Mouse (Mus musculus) cerebellum, adult 9-10 months (tissue): ENCODE measurements around the gene Npy5r.

Experiments used
- DNase-seq: peaks from one replicate; pipeline ENCODE4 v3.0.0; 2022

Gene Npy5r

GRCm38 (mm10) chr8:66687511-66688329 is at the start of gene Npy5r:
Gene Npy5r, minus strand, starts transcription at chr8:66688128.
- DNase-seq = no peak

- DNase-seq = no peak
Measured at GRCm38 (mm10) chr8:66731957-66732356, 44.0 kb upstream of the Npy5r start.

DNA sequence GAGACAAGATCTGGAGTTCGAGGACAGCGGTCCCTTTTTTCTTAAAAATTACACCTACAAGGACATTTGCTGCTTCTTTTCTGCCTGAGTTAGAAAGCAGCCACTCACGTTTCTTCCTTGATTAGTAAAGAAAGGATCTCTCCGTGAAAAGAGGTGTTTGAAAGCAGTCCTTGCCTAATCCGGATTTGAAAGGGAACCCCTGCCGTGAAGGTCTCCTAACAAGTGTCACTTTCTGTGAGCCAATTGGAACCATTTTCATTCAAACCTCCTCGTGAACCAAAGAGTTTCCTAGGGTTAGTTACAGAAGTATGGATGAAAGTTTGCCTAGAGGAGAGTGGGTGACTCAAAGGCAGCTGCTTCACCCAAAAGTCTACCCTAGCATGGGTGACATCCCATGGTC is 41.5 kb upstream of the Npy5r start:
- no peak for DNase-seq

DNA sequence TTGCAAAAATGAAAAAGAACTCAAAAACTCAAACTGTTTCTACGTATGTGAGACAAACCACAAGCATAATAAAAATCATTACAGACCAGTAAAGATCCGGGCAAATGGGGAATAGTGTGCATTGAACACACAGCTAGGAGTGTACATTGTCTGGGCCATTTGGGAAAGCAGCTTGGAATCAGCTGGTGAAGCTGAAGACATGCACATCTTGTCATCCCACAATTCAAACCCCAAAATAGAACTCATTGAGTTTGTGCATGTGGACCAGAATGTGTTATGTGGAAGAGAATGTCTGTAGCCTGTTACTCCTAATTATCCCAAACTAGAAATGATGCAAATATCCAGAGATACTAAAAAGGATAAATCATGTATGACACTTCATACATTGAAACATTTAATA is 34.9 kb upstream of the Npy5r start:
- no peak for DNase-seq

- no peak for DNase-seq
Measured at GRCm38 (mm10) chr8:66714324-66714975, 26.5 kb upstream of the Npy5r start.

GRCm38 (mm10) chr8:66698782-66699181 is 10.9 kb upstream of the Npy5r start:
- DNase-seq = no peak

DNA sequence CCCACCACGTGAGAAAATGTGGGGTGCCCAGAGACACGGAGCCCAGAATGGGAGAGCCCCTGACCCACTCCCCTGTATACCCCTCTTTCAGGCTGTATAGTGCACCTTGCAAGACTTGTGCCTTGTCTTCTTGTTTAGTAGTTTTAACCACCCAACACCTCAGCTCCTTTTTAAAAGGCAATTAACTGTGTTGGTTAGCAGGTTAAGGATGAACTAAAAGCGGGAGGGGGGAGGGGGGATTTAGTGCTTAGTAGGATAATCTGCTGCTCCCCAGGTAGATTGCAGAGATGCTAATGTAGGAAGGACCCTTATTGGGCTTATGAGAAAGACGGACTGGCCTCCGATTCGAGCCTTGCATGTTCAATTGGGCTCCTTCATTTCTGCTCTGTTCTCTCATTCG is 10.1 kb upstream of the Npy5r start:
- DNase-seq = no peak

GRCm38 (mm10) chr8:66696970-66697843 is 9.3 kb upstream of the Npy5r start, which contains the start of gene Npy1r:
Gene Npy1r, plus strand, starts transcription at chr8:66697192.
- peak; percentile 13 for DNase-seq

DNA sequence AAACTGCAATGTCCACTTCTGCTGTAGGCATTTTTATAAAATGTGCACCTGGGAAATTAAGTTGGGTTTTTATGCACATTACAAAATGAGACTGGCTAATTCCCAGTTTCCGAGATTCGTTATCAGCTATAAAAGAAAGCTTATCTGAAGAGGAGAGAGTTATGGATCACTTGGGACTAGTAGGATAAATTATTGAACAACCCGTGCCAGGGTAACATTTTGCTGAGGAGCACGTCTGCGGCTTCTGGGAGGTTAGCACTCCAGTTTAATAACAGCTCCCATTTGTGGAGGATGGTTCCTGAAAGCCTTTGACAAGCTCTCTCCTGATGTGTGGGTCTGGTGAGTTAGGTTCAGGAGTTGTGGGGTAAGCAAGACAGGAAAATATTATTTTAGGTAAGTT is 2.5 kb upstream of the Npy5r start:
- no peak for DNase-seq

DNA sequence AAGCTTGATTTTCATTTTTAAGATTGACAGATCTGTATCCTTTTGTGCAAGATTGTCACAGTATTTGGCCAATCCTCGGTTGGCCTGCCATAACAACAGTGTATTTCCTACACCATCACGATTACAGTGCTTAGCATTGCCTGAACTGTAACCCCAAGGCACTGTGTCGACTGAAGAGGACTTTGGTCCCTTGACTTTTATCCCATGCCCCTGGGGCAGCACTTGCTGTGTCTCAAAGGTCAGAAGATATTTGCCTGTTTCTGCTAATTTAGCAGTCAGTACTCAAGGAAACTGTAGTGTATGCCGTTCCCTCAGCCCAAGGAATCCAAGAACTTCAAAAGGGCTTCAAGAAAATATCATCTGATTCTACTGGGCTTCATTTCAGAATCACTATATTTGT is 871 bp upstream of the Npy5r start:
- DNase-seq = no peak

GRCm38 (mm10) chr8:66688395-66688794 is 467 bp upstream of the Npy5r start:
- DNase-seq = no peak

GRCm38 (mm10) chr8:66681261-66681660 is 6.7 kb downstream of the Npy5r start:
- DNase-seq = no peak

GRCm38 (mm10) chr8:66630721-66631120 is 57.2 kb downstream of the Npy5r start:
- DNase-seq = no peak
